Comparison of ENCODE assay signal across 20 mouse cellular contexts in genomic region chr2:170646201-170646600, GRCm38 (mm10). TPM values are rescaled to one million over a fixed set of nuclear protein-coding genes. Genes with fewer than 3 reads are reported as not detected.
DNase-seq lines count a peak whose midpoint lies in the region.
"Had no signal": no experiment of that assay in that cellular context is flagged by ENCODE, and none has a peak within 500 bp of the region (broad histone marks: within the 10 kb centered on the region; RNA-seq: fewer than 3 reads in every experiment).

No protein-coding gene starts in this region.

- peak; percentile 29 for DNase-seq in layer of hippocampus, adult 9-11 months
- DNase-seq in layer of hippocampus, adult 8-10 months (ENCODE audit: low spot score in 2 of 2) = no peak
- peak; percentile 14 for DNase-seq in testis, postnatal 14 days (ENCODE audit: low spot score)
- DNase-seq in testis, postnatal 10 days (ENCODE audit: low spot score) = no peak
- DNase-seq in brain, adult 2 months (ENCODE audit: low read depth, low spot score) = peak; percentile 60
- no peak for DNase-seq in lung, postnatal 4 days
- DNase-seq: adrenal gland, adult 8-10 months; adrenal gland, postnatal 14 days; adrenal gland, postnatal 36 days; cerebellum, adult 11 months; cerebellum, adult 18-20 months; cerebellum, adult 8-10 months; cerebellum, adult 9-11 months; cerebellum, postnatal 14 days; cerebellum, postnatal 36 days; embryo, embryonic 11 days had no signal

RNA-seq across cellular contexts. Expression of gene 4930470P17Rik, which starts 44.4 kb away (rescaled TPM):
- not detected for total RNA-seq in layer of hippocampus, adult 8-10 months (2022)
- total RNA-seq: adrenal gland, adult 18-20 months; adrenal gland, adult 8-10 months; adrenal gland, postnatal 14 days; adrenal gland, postnatal 36 days; common myeloid progenitor, adult 5-6 weeks; ES-E14; MEL had no signal

Comparison
In these comparisons a context has a peak if more than half of its experiments do, and no peak if none do; other contexts are left out.
1. DNase-seq: peak in layer of hippocampus, adult 9-11 months (single experiment), testis, postnatal 14 days (single experiment) and brain, adult 2 months (single experiment); none in layer of hippocampus, adult 8-10 months (0 of 2), testis, postnatal 10 days (single experiment) and lung, postnatal 4 days (0 of 2).